Mouse (Mus musculus) small intestine, adult 2 months (tissue): ENCODE results near the gene Cmip.

Source experiments
- CTCF ChIP-seq: fragments of 200-500 bp; IDR thresholded peaks from 2 replicates; pipeline ENCODE4 v1.5.1; 2012; ENCODE audit warnings: low read depth, mild to moderate bottlenecking, control low read depth, inconsistent platforms, low read length, moderate library complexity, mixed read lengths; ENCODE audit not compliant: insufficient replicate concordance, insufficient read length; ENCODE audit errors: extremely low read depth
- POLR2A ChIP-seq: fragments of 200-500 bp; IDR thresholded peaks from 2 replicates; pipeline ENCODE4 v1.6.1; 2012; ENCODE audit warnings: low read depth, mild to moderate bottlenecking, control low read depth, inconsistent platforms, low read length, moderate library complexity

GRCm38 (mm10) chr8:117471174-117471573 is 214.3 kb downstream of the Cmip start:
- peak; percentile 83 for TF ChIP-seq CTCF
- no peak for TF ChIP-seq POLR2A
